Mouse (Mus musculus) heart, postnatal 14 days (tissue): Measurements from ENCODE around the gene Gm7257. TPM values are rescaled to one million over a fixed set of nuclear protein-coding genes. Genes with fewer than 3 reads are reported as not detected.

Experiments used
- DNase-seq, 2 experiments: peaks; one replicate each; pipeline ENCODE4 v3.0.0; 2021 to 2022
- intact Hi-C: fragments of 180-260 bp; cut with DNase I; formaldehyde crosslinking; loops from one replicate; pipeline ENCODE4 v1.15.1; 2025
- long read RNA-seq, 2 experiments: library from polyadenylated mRNA; stranded (forward); transcript quantifications; one replicate each; pipeline ENCODE4 v2.0.0; 2021
- total RNA-seq, 2 experiments: library from RNA; stranded (reverse); gene quantifications; 2 replicates each; pipeline ENCODE4 v1.2.3; 2021

Gene Gm7257
- not detected for total RNA-seq
- long read RNA-seq, experiment 1 = 0 reads
- long read RNA-seq, experiment 2 = 0 reads

GRCm38 (mm10) chr9:36431584-36431983 is at the start of gene Gm7257:
Gm7257 (plus strand) TSS chr9:36431884.
- no peak for DNase-seq
- intact Hi-C loops = loop anchor here (10.0 kb wide), 1 partner anchor 283 kb away; no protein-coding TSS in a partner anchor

GRCm38 (mm10) chr9:36402991-36403390 is 28.7 kb upstream of the Gm7257 start:
- intact Hi-C loops = no loop called here
- no peak for DNase-seq

GRCm38 (mm10) chr9:36435051-36435764 is 3.5 kb downstream of the Gm7257 start:
- intact Hi-C loops = loop anchor here (10.0 kb wide), 1 partner anchor 280 kb away; no protein-coding TSS in a partner anchor
- peak in 1 of 2 experiments; percentile 4 for DNase-seq

DNA sequence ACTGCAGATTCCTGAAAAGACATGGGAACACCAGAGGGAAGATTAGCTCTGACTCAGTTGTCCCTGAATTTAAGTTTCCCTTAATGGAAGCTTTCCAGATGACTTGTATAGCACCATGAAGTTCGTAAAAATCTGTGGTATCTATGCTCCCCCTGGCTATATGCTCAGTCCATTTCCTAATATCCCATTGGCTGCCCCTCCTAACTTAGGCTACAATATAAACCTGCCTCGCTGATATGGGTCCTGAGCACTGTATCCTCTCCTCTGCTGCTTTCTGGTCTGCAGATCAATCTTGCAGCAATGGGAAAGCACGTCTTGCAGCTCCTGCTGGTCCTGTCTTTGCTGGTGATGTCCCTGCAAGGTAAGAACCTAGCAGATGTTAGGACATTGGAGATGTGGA is 43.7 kb downstream of the Gm7257 start, which contains the start of gene Gm9513:
Gene Gm9513, plus strand, starts transcription at position 301 of the 400 bp plus-strand sequence.
- DNase-seq = no peak
- intact Hi-C loops = no loop called here

Other genes starting within 250 kb of the Gm7257 start
- gene Gm9513, start 43.8 kb downstream of the Gm7257 start, total RNA-seq = not detected
- not detected for gene Gm5615, start 110.1 kb downstream of the Gm7257 start, total RNA-seq
- not detected for gene Gm17689, start 150.8 kb downstream of the Gm7257 start, total RNA-seq
- not detected for gene A630095E13Rik, start 211.5 kb downstream of the Gm7257 start, total RNA-seq